Mouse (Mus musculus) heart, postnatal 14 days (tissue): ENCODE measurements around the gene Ssmem1. TPM values are rescaled to one million over a fixed set of nuclear protein-coding genes. Genes with fewer than 3 reads are reported as not detected.
A peak's percentile ranks its signal among the peaks of the same experiment; 100 is the strongest.

Experiments used
- DNase-seq, 2 experiments: peaks; one replicate each; pipeline ENCODE4 v3.0.0; 2021 to 2022
- intact Hi-C: fragments of 180-260 bp; cut with DNase I; formaldehyde crosslinking; loops from one replicate; pipeline ENCODE4 v1.15.1; 2025
- total RNA-seq, 2 experiments: library from RNA; stranded (reverse); gene quantifications; 2 replicates each; pipeline ENCODE4 v1.2.3; 2021

Ssmem1 gene
- total RNA-seq, 2 experiments from 2014 or later = 0.24 TPM; not detected in 1

DNA sequence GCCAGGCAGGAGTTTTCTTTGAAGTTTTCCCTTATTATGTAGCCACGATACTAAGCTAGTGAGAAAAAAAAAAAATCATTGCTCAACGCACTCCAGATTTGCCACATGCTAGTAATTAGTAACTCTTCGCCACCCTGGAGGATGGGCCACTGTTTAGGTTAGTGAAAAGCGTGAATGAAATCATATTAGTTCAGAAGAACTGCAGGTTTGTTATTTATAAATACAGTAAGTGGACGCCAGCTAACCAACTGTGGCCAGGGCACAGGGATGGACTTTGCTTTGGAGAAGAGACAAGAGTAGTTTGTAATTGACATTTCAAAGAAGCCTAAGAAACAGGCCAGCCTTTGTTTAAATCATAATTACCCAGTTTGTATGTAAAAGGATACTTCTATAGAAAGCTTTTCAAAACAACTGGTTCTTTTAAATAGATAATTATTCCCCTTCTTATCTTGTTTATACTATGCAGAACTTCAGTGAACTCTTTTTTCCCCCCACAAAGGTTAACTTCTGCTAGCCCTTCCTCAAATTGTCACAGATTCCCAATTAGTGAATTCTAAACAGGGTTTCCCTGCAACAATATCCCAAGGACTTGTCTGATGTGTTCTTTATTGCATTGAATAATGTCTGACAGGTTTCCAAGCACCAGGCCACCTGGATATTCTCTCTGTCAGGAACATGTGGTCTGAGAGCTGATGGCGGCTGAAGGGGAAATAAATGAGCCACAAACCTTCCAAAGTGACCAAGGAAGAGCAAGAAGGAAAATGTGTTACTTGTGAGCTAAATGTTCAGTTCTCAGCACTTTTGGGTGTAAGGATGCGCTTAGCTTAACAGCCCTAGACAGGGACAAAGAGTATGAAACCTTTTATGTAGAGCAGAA is 16.0 kb downstream of the Ssmem1 start:
- intact Hi-C loops = no loop called here

DNA sequence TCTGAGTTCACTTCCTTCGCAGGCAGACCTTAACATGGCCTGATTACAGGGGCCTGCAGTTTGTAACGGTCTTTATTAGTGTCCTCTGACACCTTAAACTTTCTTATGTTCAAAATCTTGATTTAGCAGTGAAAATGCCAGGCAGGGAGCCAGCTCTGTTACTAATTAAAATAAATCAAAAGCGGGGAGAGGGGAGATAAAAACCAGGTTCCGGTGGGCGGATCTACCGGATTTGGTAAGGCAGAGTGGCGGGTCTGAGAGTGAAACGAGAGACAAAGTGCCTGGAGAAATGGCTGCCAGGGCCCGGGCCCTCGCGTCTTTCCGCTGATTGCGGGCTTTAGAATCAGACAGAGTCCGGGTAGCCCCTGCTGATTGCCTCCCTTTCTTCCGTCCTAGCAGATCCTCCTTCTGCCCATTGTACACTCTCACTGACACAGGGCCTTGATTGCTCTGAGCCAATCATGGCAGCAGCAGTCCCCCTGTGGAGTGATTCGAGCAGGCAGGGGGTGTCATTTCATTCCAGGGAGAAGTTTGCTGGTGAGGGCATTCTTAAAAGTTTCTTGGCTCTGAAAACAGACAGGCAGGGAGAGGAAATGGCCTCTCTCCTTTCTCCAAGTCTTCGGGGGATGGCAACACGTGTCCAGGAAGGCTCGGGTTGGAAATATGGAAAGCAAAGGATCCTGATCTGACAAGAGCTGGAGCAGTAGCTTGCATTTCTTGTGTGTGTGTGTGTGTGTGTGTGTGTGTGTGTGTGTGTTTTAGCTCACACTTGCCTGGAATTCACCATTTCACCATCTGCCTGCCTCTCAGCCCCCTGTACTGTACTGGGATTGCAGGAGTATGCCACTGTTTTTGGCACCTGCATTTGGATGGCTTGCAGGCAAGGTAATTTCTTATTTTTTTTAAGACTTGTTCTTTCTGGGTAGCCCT is 17.2 kb downstream of the Ssmem1 start:
- intact Hi-C loops = no loop called here
- peak in 1 of 2 experiments; percentile 30 for DNase-seq

More for the DNA sequence above, 16.0 kb downstream of the Ssmem1 start:
- no peak for DNase-seq

DNA sequence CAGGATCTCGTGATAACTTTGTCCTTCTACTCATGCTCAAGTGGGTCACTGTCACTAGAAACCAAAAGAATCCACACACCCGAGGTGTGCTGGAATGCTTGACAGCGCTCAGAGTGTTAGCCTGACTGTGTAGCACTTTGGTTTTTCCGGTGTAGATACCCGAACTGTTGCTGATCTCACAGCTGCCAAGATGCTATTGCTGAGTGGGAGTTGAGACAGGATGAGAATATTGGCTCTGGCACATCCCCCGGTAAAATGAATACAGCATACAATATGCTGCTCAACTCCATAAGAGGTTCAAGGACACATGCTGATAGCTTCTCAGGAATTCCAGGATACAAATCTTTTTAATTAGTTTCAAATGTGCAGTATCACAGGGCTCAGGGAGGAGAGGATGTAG is 19.2 kb downstream of the Ssmem1 start:
- intact Hi-C loops = no loop called here
- DNase-seq = peak in 1 of 2 experiments; percentile 8

DNA sequence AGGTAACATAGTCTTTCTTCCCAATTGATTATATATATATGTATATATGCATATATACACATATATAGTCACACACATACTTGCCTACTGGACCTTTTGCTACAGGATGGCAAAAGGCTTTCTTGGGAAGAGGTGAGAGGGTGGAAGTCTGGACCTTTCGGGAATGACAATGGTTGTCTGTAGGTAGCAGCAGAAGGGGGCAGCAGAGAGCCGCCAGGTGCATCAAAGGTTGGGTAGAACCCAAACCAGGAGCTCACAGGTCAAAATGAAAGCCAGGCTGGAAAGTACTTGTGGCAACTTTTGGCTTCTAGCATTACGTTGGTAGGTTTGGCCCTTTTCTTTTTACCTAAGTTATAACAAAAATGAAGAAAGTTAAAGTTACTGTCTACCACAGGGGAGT is 25.7 kb downstream of the Ssmem1 start:
- intact Hi-C loops = loop anchor here (10.0 kb wide), 2 partner anchors 389 to 449 kb away; no protein-coding TSS in a partner anchor
- peak; percentile 55 to 69 for DNase-seq

DNA sequence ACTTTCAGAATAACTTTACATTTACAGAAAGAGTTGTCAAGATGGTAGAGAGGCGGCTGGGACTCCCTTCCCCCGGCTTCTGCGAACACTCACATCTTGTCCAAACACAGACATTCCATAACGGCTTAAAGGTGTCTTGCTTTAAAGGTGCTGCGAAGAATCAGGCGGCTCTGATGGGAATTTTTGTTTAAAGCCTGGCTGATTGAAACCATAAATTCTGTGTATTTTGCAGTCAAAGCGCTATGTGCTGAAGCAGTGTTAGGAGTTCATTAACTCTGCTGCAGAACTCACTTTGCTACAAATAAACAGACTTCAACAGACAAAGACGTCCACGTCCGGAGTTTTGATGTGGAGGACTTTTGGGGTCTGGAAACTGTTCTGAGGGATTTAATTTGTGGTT is 28.6 kb downstream of the Ssmem1 start:
- DNase-seq = no peak
- intact Hi-C loops = loop anchor here (10.0 kb wide), 2 partner anchors 387 to 447 kb away; no protein-coding TSS in a partner anchor

DNA sequence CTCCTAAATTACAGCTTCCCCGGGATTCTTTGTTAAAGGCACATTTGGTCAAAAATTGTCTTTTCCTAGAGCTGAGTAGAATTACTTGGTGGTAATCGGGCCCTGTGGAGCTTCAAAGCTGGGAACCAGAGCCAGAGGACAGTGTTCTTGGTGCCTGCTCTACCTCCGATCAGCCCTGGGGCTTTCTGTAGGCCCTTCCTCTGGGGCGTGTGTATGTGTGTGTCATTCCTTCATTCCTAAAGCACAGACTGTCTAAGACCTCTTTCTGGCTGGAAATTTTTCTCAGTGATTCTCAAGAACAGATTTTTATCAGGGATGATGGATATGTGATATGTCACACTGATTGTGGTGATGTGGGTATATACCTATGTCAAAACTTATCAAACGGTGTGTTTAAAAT is 29.2 kb downstream of the Ssmem1 start:
- intact Hi-C loops = loop anchor here (10.0 kb wide), 2 partner anchors 386 to 446 kb away; no protein-coding TSS in a partner anchor
- DNase-seq = no peak

DNA sequence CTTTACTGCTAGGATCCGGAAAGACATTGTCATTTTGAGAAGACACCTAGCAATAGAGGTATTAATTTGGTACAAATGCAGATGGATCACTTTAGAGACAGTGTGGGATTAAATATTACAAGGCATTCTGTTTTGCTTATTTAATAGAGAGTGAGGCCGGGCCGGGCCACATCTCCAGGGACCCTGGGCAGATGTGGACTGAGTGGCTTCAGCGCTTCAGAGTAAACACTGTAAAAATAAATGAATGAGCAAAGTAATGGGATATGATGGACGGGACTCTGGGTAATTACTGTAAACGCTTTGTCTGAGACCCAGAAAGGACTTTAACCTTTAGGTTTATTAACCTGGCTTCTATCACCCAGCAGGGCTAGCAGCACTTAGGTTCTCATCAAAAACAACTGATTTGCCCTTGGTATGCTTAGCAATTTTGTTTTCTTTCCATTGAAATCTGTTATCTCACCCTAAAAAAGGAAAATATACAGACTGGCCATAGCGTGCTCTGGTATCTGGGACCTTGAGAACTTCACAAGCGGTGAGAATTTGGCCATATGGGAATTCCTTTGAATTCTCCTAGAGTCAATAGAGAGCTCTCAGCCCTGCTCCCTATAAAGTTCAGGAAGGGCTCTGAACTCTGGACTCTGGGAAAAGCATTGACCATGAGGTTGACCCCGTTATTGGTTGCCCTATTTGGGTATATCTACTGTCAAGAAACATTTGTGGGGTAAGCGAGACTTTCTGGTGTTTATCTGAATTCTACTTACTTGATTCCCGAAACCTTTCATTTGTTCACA is 31.6 kb downstream of the Ssmem1 start, which contains the start of gene Cpa2:
Gene Cpa2, plus strand, starts transcription at position 574 of the 791 bp plus-strand sequence.
- intact Hi-C loops = no loop called here

DNA sequence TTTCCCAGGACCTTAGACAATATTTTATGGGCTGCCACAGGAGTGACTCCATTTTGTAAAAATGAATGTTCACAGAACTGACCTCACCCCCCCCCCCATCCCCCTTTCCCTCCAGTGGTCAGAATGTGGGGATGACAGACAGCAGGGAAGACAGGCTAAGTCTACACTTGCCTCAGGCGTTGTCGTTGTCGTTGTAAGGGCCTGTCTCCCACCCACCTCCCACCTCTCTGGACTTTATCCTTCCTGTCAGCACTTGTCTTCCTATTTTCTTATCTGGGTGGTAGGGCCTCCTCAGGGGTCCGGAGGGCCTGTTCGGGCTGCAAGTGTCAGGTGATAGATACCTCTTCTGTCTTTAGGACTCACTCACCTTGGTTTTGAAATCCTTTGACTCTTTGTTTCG is 32.6 kb downstream of the Ssmem1 start:
- intact Hi-C loops = no loop called here
- no peak for DNase-seq

More for the DNA sequence above, 31.6 kb downstream of the Ssmem1 start, which contains the start of gene Cpa2:
- no peak for DNase-seq

DNA sequence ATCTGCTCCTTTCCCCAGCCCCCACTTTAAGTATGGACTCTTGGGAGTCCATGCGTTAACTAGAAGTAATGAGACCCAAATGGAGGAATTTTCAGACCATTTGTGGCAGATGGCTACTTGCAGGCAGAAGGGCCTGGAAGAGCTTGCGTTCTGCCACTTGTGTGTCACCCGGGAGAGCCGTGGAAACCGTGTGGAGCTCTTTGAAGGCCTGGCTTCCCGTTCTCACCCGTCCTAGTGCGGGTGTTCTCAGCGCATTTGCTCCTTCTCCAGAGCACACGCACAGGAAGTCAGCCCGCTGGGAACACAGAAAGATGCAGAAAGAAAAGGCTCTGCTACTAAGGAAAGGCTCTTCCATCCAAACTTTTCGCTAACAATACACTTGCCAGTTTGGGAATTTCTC is 33.4 kb downstream of the Ssmem1 start:
- no peak for DNase-seq

DNA sequence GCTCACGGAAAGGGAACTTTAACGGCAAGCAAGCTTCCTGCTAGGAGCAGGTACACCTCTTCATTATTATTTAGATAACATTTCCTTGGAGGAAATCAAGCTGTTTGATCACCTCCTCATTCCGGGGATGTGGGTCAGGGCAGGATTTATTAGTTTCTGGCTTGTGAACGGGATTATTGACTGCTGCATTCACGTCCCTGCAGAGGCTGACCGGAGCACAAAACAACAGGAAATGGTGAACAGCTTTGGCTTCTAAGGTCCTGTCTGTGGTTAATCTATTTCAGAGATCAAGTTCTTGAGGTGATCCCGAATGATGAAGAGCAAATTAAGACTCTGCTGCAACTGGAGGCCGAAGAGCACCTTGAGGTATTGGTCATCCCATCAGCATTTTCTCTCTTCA is 34.2 kb downstream of the Ssmem1 start:
- intact Hi-C loops = no loop called here
- DNase-seq = no peak

More for the DNA sequence above, 33.4 kb downstream of the Ssmem1 start:
- intact Hi-C loops = no loop called here

DNA sequence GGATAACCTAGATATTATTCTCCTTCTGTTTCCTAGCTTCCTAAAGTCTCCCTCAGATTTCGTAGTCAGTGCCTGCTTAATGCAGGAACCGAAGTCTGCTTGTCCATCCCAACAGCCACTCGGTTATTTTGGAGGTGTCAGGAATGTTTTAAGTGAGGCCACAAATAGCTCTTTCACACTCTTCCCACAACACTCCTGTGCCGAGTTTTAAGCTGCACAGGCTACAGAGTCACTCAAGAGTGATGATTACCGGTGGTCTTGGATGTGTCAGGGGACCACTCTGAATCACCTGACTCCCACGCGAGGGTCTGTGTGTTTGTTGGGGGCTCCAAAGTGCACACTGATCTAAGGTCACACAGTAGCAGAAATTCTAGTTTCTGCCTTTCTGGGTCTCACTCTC is 36.0 kb downstream of the Ssmem1 start:
- intact Hi-C loops = no loop called here

DNA sequence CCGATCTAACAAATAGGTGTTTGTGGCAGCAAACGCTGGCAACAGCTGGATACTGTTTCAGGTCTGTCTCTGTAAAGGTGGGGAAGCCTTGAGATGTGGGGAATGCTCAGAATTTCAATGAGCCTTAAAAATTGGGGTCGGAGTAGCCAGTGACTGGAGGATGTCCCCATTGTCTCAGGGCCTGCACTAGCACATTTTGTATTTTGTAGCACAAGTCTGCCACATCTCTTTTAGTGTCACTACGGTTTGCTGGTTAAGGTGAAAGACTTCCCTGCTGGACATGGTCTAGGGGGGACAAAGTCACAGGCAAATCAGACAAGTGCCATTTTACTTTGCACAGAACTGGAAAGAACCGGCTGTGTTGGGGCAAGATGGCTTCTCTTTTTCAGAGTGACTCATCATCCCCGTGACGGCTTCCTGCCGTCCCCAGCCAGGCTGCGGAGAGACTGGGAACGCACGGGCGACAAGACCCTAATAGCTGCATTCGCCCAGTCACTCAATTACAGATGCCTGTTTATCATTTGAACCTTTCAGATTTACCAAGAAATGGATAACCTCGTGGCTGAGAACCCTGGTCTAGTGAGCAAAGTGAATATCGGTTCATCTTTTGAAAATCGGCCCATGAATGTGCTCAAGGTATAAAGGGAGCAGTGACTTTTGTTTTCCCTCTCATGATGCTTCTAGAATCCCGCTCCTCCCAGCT is 37.1 kb downstream of the Ssmem1 start:
- no peak for DNase-seq
- intact Hi-C loops = no loop called here

More for the DNA sequence above, 36.0 kb downstream of the Ssmem1 start:
- DNase-seq = no peak

DNA sequence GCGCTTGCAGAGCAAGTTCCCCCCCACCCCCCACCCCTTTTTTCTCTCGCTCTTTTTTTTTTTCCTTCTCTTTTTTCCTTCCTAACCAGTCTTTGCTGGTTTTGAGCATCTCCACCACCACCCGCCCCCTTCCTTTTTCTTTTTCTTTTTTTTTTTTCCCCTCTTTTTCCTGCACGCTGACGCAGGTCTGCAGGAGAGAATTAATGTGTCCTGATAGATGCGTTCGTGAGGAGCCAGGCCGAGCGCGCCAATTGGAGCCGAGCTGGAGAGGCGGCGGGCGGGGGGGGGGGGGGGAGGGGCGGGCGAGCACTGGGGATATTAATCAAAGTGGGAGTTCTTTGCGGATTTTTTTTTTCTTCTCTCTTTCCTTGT is 37.6 kb downstream of the Ssmem1 start:
- DNase-seq = no peak
- intact Hi-C loops = no loop called here

DNA sequence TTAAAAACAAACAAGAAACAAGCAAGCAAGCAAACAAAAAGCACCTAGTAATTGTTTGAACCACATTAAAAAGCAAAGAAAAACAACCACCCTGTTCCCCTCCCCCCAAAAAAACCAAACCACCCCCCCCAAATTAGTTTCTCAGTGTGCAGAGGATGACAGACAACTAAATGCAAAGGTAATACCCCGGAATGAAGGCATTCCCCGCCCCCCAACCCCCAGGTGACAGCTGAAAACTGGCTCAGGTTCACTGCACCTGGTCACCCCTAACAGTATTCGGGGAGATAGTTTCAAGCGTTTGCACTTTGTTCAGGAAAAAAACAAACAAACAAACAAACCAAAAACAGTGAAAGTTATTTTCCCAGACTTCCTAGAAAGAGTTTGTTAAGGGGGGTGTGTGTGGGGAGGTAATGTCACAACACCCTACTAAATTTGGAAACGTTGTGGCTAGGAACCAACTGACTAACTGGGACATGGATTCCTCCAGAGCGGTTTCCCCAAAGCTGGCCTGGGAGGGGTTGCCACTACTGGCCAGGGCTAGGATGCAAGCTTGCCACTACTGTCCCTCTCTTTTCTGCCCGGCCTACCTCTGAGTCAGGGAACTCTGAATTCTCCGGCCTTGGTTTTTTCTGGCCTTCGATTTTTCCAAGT is 38.1 kb downstream of the Ssmem1 start:
- intact Hi-C loops = no loop called here
- DNase-seq = peak; percentile 44 to 51

DNA sequence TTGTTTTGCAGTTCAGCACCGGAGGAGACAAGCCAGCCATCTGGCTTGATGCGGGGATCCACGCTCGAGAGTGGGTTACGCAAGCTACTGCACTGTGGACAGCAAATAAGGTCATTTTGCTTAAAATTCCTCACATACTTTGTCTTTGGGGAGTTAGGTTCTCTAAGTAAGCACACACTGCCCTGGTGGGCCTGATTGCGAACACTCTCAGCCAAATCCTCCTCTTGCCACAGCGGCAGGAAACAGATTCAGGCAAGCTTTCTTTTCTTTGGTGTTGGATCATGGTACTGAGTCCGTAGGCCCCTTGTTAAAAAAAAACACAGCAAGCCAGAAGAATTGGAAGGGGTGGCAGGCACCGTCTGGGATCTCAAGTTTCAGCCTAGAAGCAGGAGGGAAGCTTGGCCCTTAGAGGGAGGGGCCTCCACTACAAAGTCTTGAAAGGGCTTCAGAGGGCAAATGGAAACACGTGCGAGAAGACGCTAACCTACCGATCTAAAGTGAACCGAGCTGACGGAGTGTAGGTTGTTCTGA is 39.6 kb downstream of the Ssmem1 start:
- intact Hi-C loops = no loop called here
- DNase-seq = no peak

DNA sequence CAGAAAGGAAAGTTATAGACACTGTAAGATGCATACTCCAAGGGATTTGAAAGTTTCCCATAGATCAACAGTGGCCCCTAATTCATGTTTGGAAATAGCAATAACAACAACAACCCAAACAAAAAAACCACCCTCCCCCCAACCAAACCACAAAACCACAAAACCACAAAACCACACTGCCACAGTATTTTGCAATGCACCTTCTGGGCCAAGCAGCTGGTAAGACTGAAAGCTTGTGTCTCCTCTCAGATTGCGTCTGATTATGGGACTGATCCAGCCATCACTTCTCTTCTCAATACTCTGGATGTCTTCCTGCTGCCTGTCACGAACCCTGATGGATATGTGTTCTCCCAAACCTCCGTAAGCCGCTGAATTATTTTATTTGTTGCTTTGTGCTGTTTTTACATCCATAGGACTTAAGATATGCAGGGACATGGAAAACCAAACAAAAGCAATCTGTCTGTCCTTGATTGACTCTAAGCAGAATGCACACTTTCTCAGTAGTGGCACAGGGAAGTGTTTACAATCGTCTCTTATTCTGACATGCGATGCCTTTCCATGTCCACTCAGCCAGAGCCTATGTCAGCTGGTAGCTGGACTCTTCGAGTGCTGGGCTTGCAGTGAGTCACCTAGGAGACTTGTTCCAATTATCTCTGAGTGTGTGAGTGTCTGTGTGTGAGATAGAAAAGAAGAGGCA is 41.0 kb downstream of the Ssmem1 start:
- intact Hi-C loops = no loop called here
- DNase-seq = no peak

DNA sequence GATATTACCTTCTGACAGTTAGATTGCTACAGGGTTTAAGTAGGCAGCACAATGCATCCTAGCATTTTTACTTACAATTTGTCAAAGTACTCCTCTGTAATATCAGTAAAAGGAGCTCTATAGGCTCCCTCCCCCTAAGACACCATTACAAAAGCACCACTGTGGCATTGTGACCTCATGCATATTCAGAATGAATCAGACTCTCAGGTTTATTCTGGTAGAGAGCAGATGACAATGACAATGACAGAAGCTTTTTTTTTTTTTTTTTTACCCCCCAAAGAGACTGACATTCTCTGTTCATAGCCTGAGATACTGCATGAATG is 41.5 kb downstream of the Ssmem1 start:
- intact Hi-C loops = no loop called here
- no peak for DNase-seq
